Mouse (Mus musculus) C2C12 (cell line): ENCODE results near the gene Ltbp2. TPM values are rescaled to one million over a fixed set of nuclear protein-coding genes. Genes with fewer than 3 reads are reported as not detected.

Source experiments
- H3K27me3 ChIP-seq: one replicate; pipeline ENCODE4 v1.6.1; 2011; ENCODE audit not compliant: control insufficient read depth, insufficient read depth, insufficient read length
- H3K36me3 ChIP-seq: one replicate; pipeline ENCODE4 v1.6.1; 2011; ENCODE audit not compliant: control insufficient read depth, insufficient read depth
- H3K4me3 ChIP-seq: one replicate; pipeline ENCODE4 v1.5.1; 2011; ENCODE audit warnings: mild to moderate bottlenecking, control low read depth; ENCODE audit not compliant: poor library complexity, insufficient read depth, severe bottlenecking
- H3K79me2 ChIP-seq: one replicate; pipeline ENCODE4 v1.6.1; 2011; ENCODE audit not compliant: control insufficient read depth, insufficient read depth
- H3K79me3 ChIP-seq: one replicate; pipeline ENCODE4 v1.6.1; 2011; ENCODE audit warnings: low read depth, control low read depth
- H3ac ChIP-seq: one replicate; pipeline ENCODE3; 2011; ENCODE audit warnings: low read depth; ENCODE audit not compliant: control insufficient read depth, insufficient read length
- CEBPB ChIP-seq: IDR thresholded peaks from one replicate; pipeline ENCODE4 v1.6.1; 2011; ENCODE audit warnings: low read depth, mild to moderate bottlenecking, control low read depth, moderate library complexity
- CTCF ChIP-seq: IDR thresholded peaks from one replicate; pipeline ENCODE4 v1.5.1; 2011; ENCODE audit not compliant: control insufficient read depth, insufficient read depth, insufficient read length
- FOSL1 ChIP-seq: IDR thresholded peaks from one replicate; pipeline ENCODE4 v1.8.0; 2011; ENCODE audit warnings: mild to moderate bottlenecking, low read length; ENCODE audit not compliant: poor library complexity, insufficient read depth, severe bottlenecking
- MAX ChIP-seq: IDR thresholded peaks from one replicate; pipeline ENCODE4 v1.6.1; 2011; ENCODE audit warnings: mild to moderate bottlenecking, control low read depth
- MYOD1 ChIP-seq: IDR thresholded peaks from one replicate; pipeline ENCODE4 v1.6.1; 2011; ENCODE audit warnings: low read depth; ENCODE audit not compliant: control insufficient read depth, insufficient read length
- MYOG ChIP-seq: IDR thresholded peaks from one replicate; pipeline ENCODE4 v1.6.1; 2011; ENCODE audit not compliant: control insufficient read depth, insufficient read length; ENCODE audit errors: extremely low read depth
- USF1 ChIP-seq: IDR thresholded peaks from one replicate; pipeline ENCODE4 v1.6.1; 2011; ENCODE audit warnings: low read depth, mild to moderate bottlenecking, control low read depth, moderate library complexity
- polyA plus RNA-seq: library from polyadenylated mRNA; unstranded; fragments of >200 nt; fragmentation: generic; extraction: Trizol; gene quantifications from one replicate; pipeline ENCODE4 v1.2.1, GENCODE M21; 2012; ENCODE audit warnings: missing spikeins

The Ltbp2 gene
- polyA plus RNA-seq, 1 experiment = 49.5 TPM

DNA sequence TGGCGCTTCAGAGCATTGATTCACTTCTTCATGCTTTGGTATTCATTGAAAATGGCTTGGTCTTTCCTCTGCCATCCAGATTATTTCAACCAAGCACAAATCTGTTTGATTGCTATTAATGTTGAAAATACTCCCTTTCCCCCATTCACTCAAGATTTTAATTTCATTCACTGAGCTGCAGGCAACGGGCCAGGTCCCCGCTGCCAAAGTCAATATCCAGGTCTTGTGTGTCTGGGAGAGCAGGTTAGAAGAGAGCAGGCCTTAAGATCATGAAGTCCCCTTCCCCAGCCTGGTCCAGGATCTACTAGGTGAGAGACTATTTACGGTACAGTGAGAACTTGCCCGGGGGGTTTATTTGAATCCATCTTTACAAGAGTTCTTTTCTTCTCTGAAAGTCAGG lies 38.6 kb upstream of the Ltbp2 start:
- H3K36me3 ChIP-seq = peaks cover 28% of the 10 kb centered on the region
- no peak overlapping the region for H3K4me3 ChIP-seq
- H3K27me3 ChIP-seq = no peaks in the 10 kb centered on the region
- TF ChIP-seq FOSL1 (no peak), MYOD1 (no peak), MYOG (no peak), MAX (no peak), USF1 (no peak), CTCF (no peak), CEBPB (no peak)
- H3ac ChIP-seq = no peak overlapping the region
- no peaks in the 10 kb centered on the region for H3K79me3 ChIP-seq
- H3K79me2 ChIP-seq = no peaks in the 10 kb centered on the region

DNA sequence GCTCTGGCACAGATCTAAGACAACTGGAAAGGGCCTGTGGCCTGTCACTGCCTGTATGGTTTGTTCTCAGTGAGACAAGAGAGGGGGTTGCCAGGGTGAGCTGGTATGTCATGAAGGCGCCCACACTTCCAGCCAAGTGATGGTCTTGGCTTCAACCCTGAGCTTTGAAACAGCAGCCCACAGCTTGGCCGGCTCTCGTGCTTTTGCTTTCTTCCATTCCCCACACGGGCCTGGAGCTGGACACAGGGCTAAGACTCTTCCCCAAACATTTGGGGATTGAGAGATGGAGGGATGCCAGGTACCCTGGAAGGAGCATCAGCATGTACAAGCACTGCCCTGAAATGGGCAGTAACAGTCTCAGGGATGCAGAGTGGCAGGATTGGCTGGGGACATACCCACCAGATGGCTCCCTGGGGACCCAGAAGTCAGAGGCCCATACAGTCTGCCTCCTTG lies 36.3 kb upstream of the Ltbp2 start:
- H3K4me3 ChIP-seq = no peak overlapping the region
- H3ac ChIP-seq = no peak overlapping the region
- H3K79me2 ChIP-seq = no peaks in the 10 kb centered on the region
- no peaks in the 10 kb centered on the region for H3K79me3 ChIP-seq
- peaks cover 12% of the 10 kb centered on the region for H3K36me3 ChIP-seq
- H3K27me3 ChIP-seq = no peaks in the 10 kb centered on the region
- no peak for TF ChIP-seq MYOD1
- TF ChIP-seq MAX = no peak
- no peak for TF ChIP-seq USF1
- TF ChIP-seq CEBPB = no peak
- TF ChIP-seq MYOG = no peak
- no peak for TF ChIP-seq CTCF
- TF ChIP-seq FOSL1 = no peak

DNA sequence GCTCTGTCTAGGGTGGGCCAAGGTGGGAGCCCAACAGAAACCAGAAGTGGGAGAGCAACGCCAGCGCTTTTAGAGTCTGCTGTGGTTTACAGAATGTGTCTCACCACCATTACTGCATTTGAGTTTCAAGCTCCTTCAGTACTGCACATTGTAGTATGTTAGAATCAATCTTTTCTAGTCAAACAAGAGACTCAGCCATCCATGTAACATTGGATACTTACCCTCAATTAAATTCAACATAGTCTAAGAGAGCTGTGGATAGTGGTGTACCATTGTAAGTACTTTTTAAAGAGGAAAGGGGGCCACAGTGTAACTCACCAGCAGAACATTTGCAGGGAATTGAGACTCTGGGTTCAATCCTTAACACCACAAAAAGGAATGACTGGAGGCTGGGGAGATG lies 35.3 kb upstream of the Ltbp2 start:
- Histone ChIP-seq H3K4me3 (no peak overlapping the region), H3ac (no peak overlapping the region), H3K27me3 (no peaks in the 10 kb centered on the region), H3K79me2 (no peaks in the 10 kb centered on the region), H3K79me3 (no peaks in the 10 kb centered on the region), H3K36me3 (peaks cover 6% of the 10 kb centered on the region)
- TF ChIP-seq MYOD1 (no peak), MAX (no peak), FOSL1 (no peak), USF1 (no peak), CTCF (no peak), CEBPB (no peak), MYOG (no peak)

DNA sequence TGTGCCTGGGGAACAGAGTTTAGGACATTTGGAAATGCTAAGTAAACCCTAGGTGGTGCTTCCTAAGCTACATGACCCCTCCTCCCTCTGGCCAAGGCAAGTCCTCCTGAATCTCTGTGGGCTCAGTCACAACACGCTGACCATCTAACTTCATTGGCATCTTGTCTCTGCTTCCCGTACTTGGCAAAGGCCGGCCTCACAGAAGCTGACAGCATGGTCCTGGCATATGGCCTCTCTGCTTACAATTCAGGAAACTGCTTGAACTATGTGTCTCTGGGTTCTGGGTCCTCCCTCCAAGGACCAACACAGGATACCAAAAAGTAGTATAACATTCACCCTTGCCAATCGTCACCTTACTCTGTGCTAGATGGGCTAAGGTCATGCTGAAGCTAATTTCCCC lies 33.7 kb upstream of the Ltbp2 start:
- Histone ChIP-seq H3K36me3 (no peaks in the 10 kb centered on the region), H3ac (no peak overlapping the region), H3K79me2 (no peaks in the 10 kb centered on the region), H3K4me3 (no peak overlapping the region), H3K79me3 (no peaks in the 10 kb centered on the region), H3K27me3 (no peaks in the 10 kb centered on the region)
- TF ChIP-seq MYOG (no peak), MAX (no peak), USF1 (no peak), CTCF (no peak), MYOD1 (no peak), FOSL1 (no peak), CEBPB (no peak)

DNA sequence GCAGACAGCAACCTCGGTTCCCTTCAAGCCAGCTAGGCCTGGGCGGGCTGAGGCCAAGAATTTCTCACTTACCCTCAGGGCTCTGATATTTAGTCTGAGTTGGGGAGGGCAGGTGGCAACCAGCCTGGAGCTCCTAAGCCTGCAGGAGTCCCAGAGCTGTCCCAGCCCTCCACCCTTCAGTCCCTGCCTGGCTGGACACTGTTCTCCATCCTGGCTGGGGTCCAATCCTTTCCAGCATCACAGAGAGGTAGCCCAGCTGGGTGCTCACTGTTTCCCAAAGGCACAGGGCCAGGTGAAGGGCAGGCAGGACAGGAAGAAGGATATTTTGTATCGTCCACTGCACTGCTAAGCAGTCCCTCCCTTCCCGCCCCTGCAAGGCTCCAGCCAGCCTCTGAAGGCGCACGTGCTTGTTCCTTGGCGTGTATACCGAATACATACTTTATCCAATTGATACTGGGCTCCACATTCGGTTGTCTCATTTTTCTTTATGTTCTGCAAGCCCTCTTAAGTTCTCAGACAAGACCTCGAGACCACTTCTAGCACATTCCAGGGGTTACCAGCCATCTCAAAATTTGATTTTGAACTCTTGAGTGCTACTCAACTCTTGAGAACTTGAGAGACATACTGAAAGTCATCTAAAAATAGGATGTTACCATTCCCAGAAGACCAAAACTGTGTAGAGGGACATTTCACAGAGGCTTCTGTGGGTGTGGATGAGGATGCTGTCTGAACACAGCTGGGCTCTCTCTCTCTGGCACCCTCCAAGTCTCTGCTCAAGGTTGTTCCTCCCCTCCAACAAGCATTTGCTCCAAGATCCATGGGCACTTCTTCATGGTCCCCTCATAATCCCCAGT lies 31.5 kb upstream of the Ltbp2 start:
- H3K79me2 ChIP-seq = no peaks in the 10 kb centered on the region
- H3K79me3 ChIP-seq = no peaks in the 10 kb centered on the region
- no peaks in the 10 kb centered on the region for H3K36me3 ChIP-seq
- H3K4me3 ChIP-seq = no peak overlapping the region
- TF ChIP-seq CTCF = no peak
- no peak for TF ChIP-seq MAX
- no peak for TF ChIP-seq CEBPB
- TF ChIP-seq MYOG = no peak
- TF ChIP-seq MYOD1 = no peak
- no peak for TF ChIP-seq FOSL1
- no peak for TF ChIP-seq USF1
- H3K27me3 ChIP-seq = no peaks in the 10 kb centered on the region
- no peak overlapping the region for H3ac ChIP-seq

DNA sequence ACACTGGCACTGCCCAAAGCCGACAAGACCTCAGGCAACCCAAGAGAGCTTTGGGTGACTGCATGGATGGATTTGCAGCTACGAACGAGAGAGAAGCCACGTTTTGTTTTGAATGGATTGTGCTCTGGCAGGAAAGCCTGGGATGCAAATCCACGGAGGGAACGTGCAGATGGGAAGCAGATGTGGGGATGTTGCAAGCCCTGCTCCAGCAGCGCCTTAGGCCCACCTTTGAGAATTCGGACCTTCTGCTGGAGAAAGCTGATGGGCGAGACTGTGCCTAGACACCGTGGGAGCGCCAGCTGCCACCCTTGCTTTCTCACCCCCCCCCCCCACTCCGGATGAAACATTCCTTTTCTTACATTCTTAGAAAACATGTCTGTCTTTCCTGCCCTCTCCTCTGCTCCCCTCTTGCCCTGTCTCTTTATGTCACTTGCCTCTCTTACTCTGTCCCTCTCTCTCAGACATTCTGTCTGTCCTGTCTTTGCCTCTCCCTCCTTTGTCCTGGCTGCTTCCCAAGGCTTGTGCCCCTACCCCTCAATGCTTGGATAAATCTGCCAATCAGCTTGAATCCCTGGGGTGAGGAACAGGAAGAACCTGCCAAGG lies 30.8 kb upstream of the Ltbp2 start:
- no peaks in the 10 kb centered on the region for H3K36me3 ChIP-seq
- no peaks in the 10 kb centered on the region for H3K79me3 ChIP-seq
- H3K79me2 ChIP-seq = no peaks in the 10 kb centered on the region
- TF ChIP-seq USF1 (no peak), CTCF (no peak), MYOD1 (no peak), FOSL1 (no peak), MYOG (no peak), MAX (no peak), CEBPB (no peak)
- H3ac ChIP-seq = no peak overlapping the region
- H3K27me3 ChIP-seq = no peaks in the 10 kb centered on the region
- H3K4me3 ChIP-seq = no peak overlapping the region
